Mouse (Mus musculus) cerebellum, postnatal 4 days (tissue): ENCODE measurements around the gene Fam196b.
A peak's percentile ranks its signal among the peaks of the same experiment; 100 is the strongest.

Experiments
- DNase-seq, 2 experiments: peaks; one replicate each; pipeline ENCODE4 v3.0.0; 2022; ENCODE audit warnings: low spot score in 2 of 2, mixed read lengths in 1 of 2

Gene Fam196b

GRCm38 (mm10) chr11:34405311-34405710 is 90.7 kb downstream of the Fam196b start:
- no peak for DNase-seq

- DNase-seq: no peak
Measured at GRCm38 (mm10) chr11:34406309-34406708, 91.7 kb downstream of the Fam196b start.

GRCm38 (mm10) chr11:34406850-34407249 is 92.2 kb downstream of the Fam196b start:
- no peak for DNase-seq

GRCm38 (mm10) chr11:34415884-34416618 is 101.4 kb downstream of the Fam196b start:
- no peak for DNase-seq

- DNase-seq: no peak
Measured at GRCm38 (mm10) chr11:34416619-34416979, 102.0 kb downstream of the Fam196b start.

GRCm38 (mm10) chr11:34421061-34421460 is 106.4 kb downstream of the Fam196b start:
- DNase-seq: no peak

- DNase-seq: no peak
Measured at GRCm38 (mm10) chr11:34424546-34424945, 109.9 kb downstream of the Fam196b start.

- no peak for DNase-seq
Measured at GRCm38 (mm10) chr11:34427212-34427611, 112.6 kb downstream of the Fam196b start.

GRCm38 (mm10) chr11:34430940-34431339 is 116.3 kb downstream of the Fam196b start:
- no peak for DNase-seq

- no peak for DNase-seq
Measured at GRCm38 (mm10) chr11:34431371-34431770, 116.7 kb downstream of the Fam196b start.

GRCm38 (mm10) chr11:34431978-34432377 is 117.4 kb downstream of the Fam196b start:
- DNase-seq: no peak

GRCm38 (mm10) chr11:34437446-34437845 is 122.8 kb downstream of the Fam196b start:
- no peak for DNase-seq

GRCm38 (mm10) chr11:34438429-34438828 is 123.8 kb downstream of the Fam196b start:
- no peak for DNase-seq

GRCm38 (mm10) chr11:34447891-34448290 is 133.3 kb downstream of the Fam196b start:
- no peak for DNase-seq

- no peak for DNase-seq
Measured at GRCm38 (mm10) chr11:34449944-34450343, 135.3 kb downstream of the Fam196b start.

GRCm38 (mm10) chr11:34467056-34467455 is 152.4 kb downstream of the Fam196b start:
- no peak for DNase-seq

- peak in 1 of 2 experiments; percentile 10 for DNase-seq
Measured at GRCm38 (mm10) chr11:34468571-34468970, 153.9 kb downstream of the Fam196b start.

- no peak for DNase-seq
Measured at GRCm38 (mm10) chr11:34469792-34470191, 155.2 kb downstream of the Fam196b start.
